Mouse (Mus musculus): ENCODE measurements at regions not wholly inside any gene's neighbourhood (a gene's known extent, or its start where the extent isn't known, plus 50 kb on each side); places are given as distances from the start of the nearest gene placed in this dataset.

- Histone ChIP-seq H3K4me2 (no peak overlapping the region), H3K27ac (no peak overlapping the region), H3K9ac (no peak overlapping the region), H3K27me3 (no peaks in the 10 kb centered on the region), H3K4me3 (replicated peaks) (no peak overlapping the region), H3K4me1 (0 out of 2 replicates have a peak, but pooled peaks cover under 1% of the 10 kb centered on the region), H3K36me3 (no peaks in the 10 kb centered on the region), H3K9me3 (replicated peaks) (no peaks in the 10 kb centered on the region)
- ATAC-seq (replicated peaks; ENCODE audit: low FRiP score): no peak
- WGBS: 81% methylated on average over 6 of the region's 6 CpGs
Measured at GRCm38 (mm10) chr5:75248279-75248678, 96.2 kb downstream of the Pdgfra start.

GRCm38 (mm10) chr5:75249671-75250070 lies 97.6 kb downstream of the Pdgfra start:
- Histone ChIP-seq H3K9me3 (replicated peaks) (no peaks in the 10 kb centered on the region), H3K36me3 (no peaks in the 10 kb centered on the region), H3K27ac (no peak overlapping the region), H3K4me2 (no peak overlapping the region), H3K27me3 (no peaks in the 10 kb centered on the region), H3K9ac (no peak overlapping the region), H3K4me3 (replicated peaks) (no peak overlapping the region), H3K4me1 (0 out of 2 replicates have a peak, but pooled peaks cover 3% of the 10 kb centered on the region)
- ATAC-seq (replicated peaks; ENCODE audit: low FRiP score): no peak
- WGBS: 60% methylated on average over 3 of the region's 3 CpGs

GRCm38 (mm10) chr5:75253349-75253748 lies 101.3 kb downstream of the Pdgfra start:
- no peak for ATAC-seq (replicated peaks; ENCODE audit: low FRiP score)
- Histone ChIP-seq H3K9ac (no peak overlapping the region), H3K9me3 (replicated peaks) (no peaks in the 10 kb centered on the region)

GRCm38 (mm10) chr5:75253830-75254229 lies 101.7 kb downstream of the Pdgfra start:
- Histone ChIP-seq H3K36me3 (no peaks in the 10 kb centered on the region), H3K9ac (no peak overlapping the region), H3K27me3 (no peaks in the 10 kb centered on the region), H3K4me3 (replicated peaks) (no peak overlapping the region), H3K9me3 (replicated peaks) (no peaks in the 10 kb centered on the region), H3K27ac (no peak overlapping the region), H3K4me2 (no peak overlapping the region), H3K4me1 (0 out of 2 replicates have a peak, but pooled peaks cover 3% of the 10 kb centered on the region)
- 87% methylated on average over 5 of the region's 5 CpGs for WGBS
- no peak for ATAC-seq (replicated peaks; ENCODE audit: low FRiP score)

More at GRCm38 (mm10) chr5:75253349-75253748, 101.3 kb downstream of the Pdgfra start:
- H3K36me3 ChIP-seq: no peaks in the 10 kb centered on the region
- H3K27me3 ChIP-seq: no peaks in the 10 kb centered on the region
- 0 out of 2 replicates have a peak, but pooled peaks cover 3% of the 10 kb centered on the region for H3K4me1 ChIP-seq
- no peak overlapping the region for H3K4me2 ChIP-seq
- no peak overlapping the region for H3K27ac ChIP-seq
- 56% methylated on average over 7 of the region's 7 CpGs for WGBS
- H3K4me3 ChIP-seq (replicated peaks): no peak overlapping the region

GRCm38 (mm10) chr5:75256186-75256585 lies 104.1 kb downstream of the Pdgfra start:
- Histone ChIP-seq H3K27ac (no peak overlapping the region), H3K27me3 (no peaks in the 10 kb centered on the region), H3K9ac (no peak overlapping the region), H3K9me3 (replicated peaks) (no peaks in the 10 kb centered on the region), H3K4me3 (replicated peaks) (no peak overlapping the region), H3K4me2 (no peak overlapping the region), H3K36me3 (no peaks in the 10 kb centered on the region), H3K4me1 (0 out of 2 replicates have a peak, but pooled peaks cover 3% of the 10 kb centered on the region)
- WGBS: 61% methylated on average over 4 of the region's 4 CpGs
- ATAC-seq (replicated peaks; ENCODE audit: low FRiP score): no peak

DNA sequence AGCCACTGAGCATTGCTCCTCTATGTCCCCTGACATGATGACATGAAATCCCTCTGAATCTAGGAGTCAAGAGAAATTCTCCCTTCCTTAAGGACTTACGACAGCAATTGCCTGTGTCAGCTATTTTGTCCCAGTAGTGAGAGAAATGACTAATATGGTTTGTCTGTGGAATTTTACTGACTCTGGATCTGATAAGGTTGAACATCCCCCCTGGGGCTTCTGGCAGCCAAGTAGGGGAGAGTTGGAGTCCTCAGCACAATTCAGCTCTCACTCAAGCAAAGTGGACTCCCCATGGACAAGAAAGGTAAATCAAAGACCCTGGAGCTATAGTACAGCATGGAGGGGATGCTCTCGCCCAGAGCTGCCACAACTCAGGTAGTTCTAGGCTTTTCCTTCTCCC lies 105.0 kb downstream of the Pdgfra start:
- Histone ChIP-seq H3K27me3 (no peaks in the 10 kb centered on the region), H3K4me2 (no peak overlapping the region), H3K4me3 (replicated peaks) (no peak overlapping the region), H3K4me1 (0 out of 2 replicates have a peak, but pooled peaks cover 3% of the 10 kb centered on the region), H3K36me3 (no peaks in the 10 kb centered on the region), H3K9ac (no peak overlapping the region), H3K27ac (no peak overlapping the region), H3K9me3 (replicated peaks) (no peaks in the 10 kb centered on the region)
- 65% methylated on average over 2 of the region's 2 CpGs for WGBS
- no peak for ATAC-seq (replicated peaks; ENCODE audit: low FRiP score)

- WGBS: 82% methylated on average over 10 of the region's 10 CpGs
- no peak overlapping the region for H3K27ac ChIP-seq
- ATAC-seq (replicated peaks; ENCODE audit: low FRiP score): no peak
Measured at GRCm38 (mm10) chr5:75260247-75260646, 108.2 kb downstream of the Pdgfra start.

DNA sequence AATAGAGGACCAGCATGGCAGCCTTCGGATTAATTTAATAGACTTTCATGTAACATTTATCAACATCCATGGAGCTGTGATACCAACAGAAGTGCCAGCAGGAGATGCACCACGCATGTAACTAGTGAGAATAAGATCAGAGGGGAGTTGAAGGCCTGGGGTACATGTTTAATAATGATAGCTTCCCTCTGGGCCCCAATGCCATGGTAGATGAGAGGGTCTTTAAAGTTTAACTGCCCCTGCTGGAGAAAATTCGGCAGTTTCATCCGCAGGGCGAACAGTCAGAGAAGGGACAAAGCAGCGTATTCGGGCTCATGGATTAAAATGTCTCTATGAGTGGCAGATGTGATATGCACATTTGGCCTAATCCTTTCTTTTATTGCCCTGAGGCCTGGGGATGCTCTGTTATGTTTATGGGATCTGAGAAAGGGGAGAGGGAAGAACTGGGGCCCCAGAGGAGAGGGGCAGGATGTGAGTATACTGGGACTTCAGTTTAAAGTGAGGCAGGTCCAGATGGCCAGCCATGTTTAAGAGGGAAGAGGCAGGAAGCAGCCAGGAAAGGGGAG lies 114.1 kb downstream of the Pdgfra start:
- H3K4me3 ChIP-seq (replicated peaks): no peak overlapping the region
- no peaks in the 10 kb centered on the region for H3K9me3 ChIP-seq (replicated peaks)
- H3K27ac ChIP-seq: peak overlapping the region; percentile 10; the same call in 1 of the 2 replicates
- H3K27me3 ChIP-seq: no peaks in the 10 kb centered on the region
- H3K4me2 ChIP-seq: no peak overlapping the region
- 83% methylated on average over 7 of the region's 7 CpGs for WGBS
- peaks cover 8% of the 10 kb centered on the region for H3K4me1 ChIP-seq
- no peak for ATAC-seq (replicated peaks; ENCODE audit: low FRiP score)
- H3K36me3 ChIP-seq: no peaks in the 10 kb centered on the region
- H3K9ac ChIP-seq: no peak overlapping the region

More at GRCm38 (mm10) chr5:75260247-75260646, 108.2 kb downstream of the Pdgfra start:
- Histone ChIP-seq H3K4me1 (no peaks in the 10 kb centered on the region), H3K36me3 (no peaks in the 10 kb centered on the region), H3K9me3 (replicated peaks) (no peaks in the 10 kb centered on the region), H3K27me3 (no peaks in the 10 kb centered on the region), H3K4me2 (no peak overlapping the region), H3K4me3 (replicated peaks) (no peak overlapping the region), H3K9ac (no peak overlapping the region)

- no peak overlapping the region for H3K4me3 ChIP-seq (replicated peaks)
- H3K9me3 ChIP-seq (replicated peaks): no peaks in the 10 kb centered on the region
- ATAC-seq (replicated peaks; ENCODE audit: low FRiP score): no peak
- no peaks in the 10 kb centered on the region for H3K36me3 ChIP-seq
- WGBS: 57% methylated on average over 4 of the region's 4 CpGs
- no peak overlapping the region for H3K4me2 ChIP-seq
- peaks cover 8% of the 10 kb centered on the region for H3K4me1 ChIP-seq
- no peak overlapping the region for H3K9ac ChIP-seq
- peak overlapping the region; percentile 10; the same call in 1 of the 2 replicates for H3K27ac ChIP-seq
- no peaks in the 10 kb centered on the region for H3K27me3 ChIP-seq
Measured at GRCm38 (mm10) chr5:75266871-75267270, 114.8 kb downstream of the Pdgfra start.

DNA sequence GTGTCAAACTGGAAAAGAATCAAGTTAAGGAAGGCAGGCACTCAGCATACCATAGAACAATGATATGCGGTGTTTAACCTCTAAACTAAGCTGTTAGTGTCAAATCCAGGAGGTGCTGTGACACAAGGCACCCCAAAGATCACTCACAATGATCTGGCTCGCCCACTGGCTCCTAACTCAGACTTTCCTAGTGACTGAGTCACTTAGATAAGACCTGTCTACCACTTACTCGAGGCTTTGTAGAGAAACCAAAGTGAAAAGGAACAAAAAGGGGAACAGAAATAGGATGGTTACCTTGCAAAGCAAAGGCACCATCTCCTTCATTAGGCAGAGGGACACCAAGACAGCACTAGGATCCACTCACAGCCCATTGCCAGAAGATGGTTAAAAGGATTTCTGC lies 115.7 kb downstream of the Pdgfra start:
- WGBS: 81% methylated on average over 3 of the region's 3 CpGs
- H3K36me3 ChIP-seq: no peaks in the 10 kb centered on the region

GRCm38 (mm10) chr5:75278041-75278440 lies 125.9 kb downstream of the Pdgfra start:
- WGBS: 94% methylated on average over 3 of the region's 3 CpGs

More for the DNA sequence above, 115.7 kb downstream of the Pdgfra start:
- Histone ChIP-seq H3K27ac (no peak overlapping the region), H3K4me3 (replicated peaks) (no peak overlapping the region), H3K9ac (no peak overlapping the region), H3K4me1 (peaks cover 8% of the 10 kb centered on the region), H3K4me2 (no peak overlapping the region), H3K9me3 (replicated peaks) (no peaks in the 10 kb centered on the region), H3K27me3 (no peaks in the 10 kb centered on the region)
- ATAC-seq (replicated peaks; ENCODE audit: low FRiP score): no peak

DNA sequence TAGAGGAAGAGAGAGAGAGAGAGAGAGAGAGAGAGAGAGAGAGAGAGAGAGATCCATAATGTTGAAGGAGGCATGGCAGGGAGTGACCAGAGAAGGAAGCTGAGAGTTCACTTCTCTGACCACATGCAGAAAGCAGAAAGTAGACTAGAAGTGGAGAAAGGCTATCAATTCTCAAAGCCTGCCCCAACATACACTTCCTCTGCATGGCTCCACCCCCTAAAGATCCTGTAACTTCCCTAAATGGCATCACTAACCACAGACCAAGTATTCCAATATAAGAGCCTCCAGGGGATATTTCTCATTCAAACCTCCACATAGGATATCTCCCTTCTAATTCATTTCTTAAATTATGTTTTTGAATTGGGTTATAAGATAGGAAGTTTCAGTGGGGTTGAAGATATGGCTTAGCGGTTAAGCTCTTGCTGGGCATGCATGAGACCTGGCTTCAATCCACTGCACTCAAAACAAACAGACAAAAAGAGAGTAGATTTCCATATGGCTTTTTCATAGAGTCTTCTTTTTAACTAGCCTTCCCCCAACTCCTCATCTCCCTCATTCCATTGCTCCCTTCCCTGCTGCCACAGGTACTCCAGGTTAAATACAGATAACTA lies 127.6 kb downstream of the Pdgfra start:
- WGBS: 93% methylated on average over 1 of the region's 1 CpGs
- Histone ChIP-seq H3K36me3 (no peaks in the 10 kb centered on the region), H3K4me3 (replicated peaks) (no peak overlapping the region), H3K27me3 (no peaks in the 10 kb centered on the region), H3K4me2 (no peak overlapping the region), H3K9ac (no peak overlapping the region), H3K27ac (no peak overlapping the region), H3K4me1 (no peaks in the 10 kb centered on the region), H3K9me3 (replicated peaks) (no peaks in the 10 kb centered on the region)
- no peak for ATAC-seq (replicated peaks; ENCODE audit: low FRiP score)

More at GRCm38 (mm10) chr5:75278041-75278440, 125.9 kb downstream of the Pdgfra start:
- Histone ChIP-seq H3K9me3 (replicated peaks) (no peaks in the 10 kb centered on the region), H3K4me2 (no peak overlapping the region), H3K27ac (no peak overlapping the region), H3K36me3 (no peaks in the 10 kb centered on the region), H3K9ac (no peak overlapping the region), H3K27me3 (no peaks in the 10 kb centered on the region), H3K4me3 (replicated peaks) (no peak overlapping the region), H3K4me1 (no peaks in the 10 kb centered on the region)
- ATAC-seq (replicated peaks; ENCODE audit: low FRiP score): no peak
